Mouse (Mus musculus) lung, embryonic 14.5 days (tissue): Measurements from ENCODE around the gene Agbl3. TPM values are rescaled to one million over a fixed set of nuclear protein-coding genes. Genes with fewer than 3 reads are reported as not detected.

Experiments used
- ATAC-seq: fragments of 200-750 bp; cut with Nextera tagmentation; 2 replicates; pipeline ENCODE4 v1.8.0; 2017; ENCODE audit warnings: mild to moderate bottlenecking, moderate TSS enrichment, moderate library complexity; ENCODE audit not compliant: insufficient read depth
- DNase-seq: peaks from one replicate; pipeline ENCODE4 v3.0.0-alpha.2; 2015
- H3K27ac ChIP-seq: fragments of 300-500 bp; sonication (generic); 2 replicates; pipeline ENCODE4 v1.5.1; 2014; ENCODE audit warnings: low read depth, mild to moderate bottlenecking, moderate library complexity
- H3K27me3 ChIP-seq: fragments of 300-500 bp; sonication (generic); 2 replicates; pipeline ENCODE4 v1.6.1; 2014; ENCODE audit warnings: low read length, control low read depth; ENCODE audit not compliant: insufficient read depth
- H3K36me3 ChIP-seq: fragments of 300-500 bp; sonication (generic); 2 replicates; pipeline ENCODE4 v1.6.1; 2014; ENCODE audit warnings: control low read depth; ENCODE audit not compliant: insufficient read depth
- H3K4me1 ChIP-seq: fragments of 300-500 bp; sonication (generic); 2 replicates; pipeline ENCODE4 v1.6.1; 2014; ENCODE audit warnings: antibody characterized with exemption, control low read depth; ENCODE audit not compliant: insufficient read depth
- H3K4me2 ChIP-seq: fragments of 300-500 bp; sonication (generic); 2 replicates; pipeline ENCODE4 v1.6.1; 2014; ENCODE audit warnings: mild to moderate bottlenecking
- H3K4me3 ChIP-seq: fragments of 300-500 bp; sonication (generic); 2 replicates; pipeline ENCODE4 v1.5.1; 2014; ENCODE audit warnings: low read depth, low read length
- H3K9ac ChIP-seq: fragments of 300-500 bp; sonication (generic); 2 replicates; pipeline ENCODE4 v1.6.1; 2014
- H3K9me3 ChIP-seq: fragments of 300-500 bp; sonication (generic); 2 replicates; pipeline ENCODE4 v1.6.1; 2016; ENCODE audit warnings: low read depth, low read length, control low read depth
- CTCF ChIP-seq: IDR thresholded peaks from 2 replicates; pipeline ENCODE4 v1.5.1; 2016; ENCODE audit warnings: antibody characterized with exemption, low read depth
- WGBS: fragments of 180-500 bp; shearing (Covaris S2); extraction: QIAGEN DNeasy Blood & Tissue Kit; methylation state at CpG from one replicate; pipeline ENCODE4 v1.1.7; 2014; 5-methylcytosine and 5-hydroxymethylcytosine counted together
- polyA plus RNA-seq: library from polyadenylated mRNA; unstranded; fragments of >200 nt; fragmentation: Nextera tagmentation; extraction: Ambion mirVana; gene quantifications from 2 replicates; pipeline ENCODE4 v1.2.1, GENCODE M21; 2014

Gene Agbl3
- polyA plus RNA-seq, 1 experiment from 2014 or later: 11.6 TPM

GRCm38 (mm10) chr6:34862791-34863403 lies 82.7 kb downstream of the Agbl3 start, which contains the start of gene Tmem140:
Gene Tmem140 (plus strand): TSS chr6:34863146.
- Histone ChIP-seq H3K4me2 (peak within 1 kb of the TSS; percentile 50), H3K4me1 (peaks cover 22% of the 10 kb centered on the region), H3K27ac (peak within 1 kb of the TSS; percentile 67), H3K36me3 (no peaks in the 10 kb centered on the region), H3K27me3 (no peaks in the 10 kb centered on the region), H3K9me3 (no peaks in the 10 kb centered on the region), H3K9ac (peak within 1 kb of the TSS; percentile 24; the same call in 1 of the 2 replicates), H3K4me3 (peak within 1 kb of the TSS; percentile 23)
- no peak for TF ChIP-seq CTCF
- 17% methylated on average over 11 of the region's 11 CpGs for WGBS
- ATAC-seq (no peak), DNase-seq (peak; percentile 78)

GRCm38 (mm10) chr6:34863786-34864514 lies 83.7 kb downstream of the Agbl3 start:
- Histone ChIP-seq H3K9ac (no peak overlapping the region), H3K27ac (no peak overlapping the region), H3K27me3 (no peaks in the 10 kb centered on the region), H3K4me2 (no peak overlapping the region), H3K4me3 (no peak overlapping the region), H3K36me3 (no peaks in the 10 kb centered on the region), H3K9me3 (no peaks in the 10 kb centered on the region), H3K4me1 (peaks cover 22% of the 10 kb centered on the region)
- no peak for TF ChIP-seq CTCF
- DNase-seq: no peak
- ATAC-seq: no peak
- 60% methylated on average over 9 of the region's 9 CpGs for WGBS

GRCm38 (mm10) chr6:34865213-34865612 lies 85.0 kb downstream of the Agbl3 start:
- Histone ChIP-seq H3K27me3 (no peaks in the 10 kb centered on the region), H3K4me2 (0 out of 2 replicates have a peak overlapping the region, but pooled peaks have one; percentile 2), H3K9me3 (no peaks in the 10 kb centered on the region), H3K4me3 (no peak overlapping the region), H3K27ac (peak overlapping the region; percentile 66), H3K36me3 (no peaks in the 10 kb centered on the region), H3K4me1 (peaks cover 26% of the 10 kb centered on the region), H3K9ac (no peak overlapping the region)
- no peak for TF ChIP-seq CTCF
- 19% methylated on average over 5 of the region's 5 CpGs for WGBS
- ATAC-seq (peak; percentile 50; the same call in 1 of the 2 replicates), DNase-seq (no peak)

GRCm38 (mm10) chr6:34865711-34866593 lies 85.7 kb downstream of the Agbl3 start:
- WGBS: 39% methylated on average over 7 of the region's 7 CpGs
- H3K4me2 ChIP-seq: no peak overlapping the region
- ATAC-seq: peak; percentile 71
- no peaks in the 10 kb centered on the region for H3K9me3 ChIP-seq
- no peak overlapping the region for H3K4me3 ChIP-seq
- no peaks in the 10 kb centered on the region for H3K36me3 ChIP-seq
- peaks cover 31% of the 10 kb centered on the region for H3K4me1 ChIP-seq
- peak overlapping the region; percentile 66 for H3K27ac ChIP-seq
- DNase-seq: peak; percentile 62
- no peaks in the 10 kb centered on the region for H3K27me3 ChIP-seq
- TF ChIP-seq CTCF: no peak
- no peak overlapping the region for H3K9ac ChIP-seq

- H3K4me2 ChIP-seq: no peak overlapping the region
- DNase-seq (no peak), ATAC-seq (no peak)
- no peaks in the 10 kb centered on the region for H3K27me3 ChIP-seq
- TF ChIP-seq CTCF: no peak
- H3K9ac ChIP-seq: no peak overlapping the region
- no peak overlapping the region for H3K4me3 ChIP-seq
- H3K27ac ChIP-seq: peak overlapping the region; percentile 51; the same call in 1 of the 2 replicates
- H3K4me1 ChIP-seq: peaks cover 32% of the 10 kb centered on the region
- 56% methylated on average over 8 of the region's 8 CpGs for WGBS
- no peaks in the 10 kb centered on the region for H3K9me3 ChIP-seq
- H3K36me3 ChIP-seq: no peaks in the 10 kb centered on the region
These were observed 86.6 kb downstream of the Agbl3 start for GRCm38 (mm10) chr6:34866786-34867185.

- Histone ChIP-seq H3K4me3 (no peak overlapping the region), H3K27me3 (no peaks in the 10 kb centered on the region), H3K27ac (no peak overlapping the region), H3K4me2 (no peak overlapping the region), H3K36me3 (0 out of 2 replicates have a peak, but pooled peaks cover under 1% of the 10 kb centered on the region), H3K9me3 (no peaks in the 10 kb centered on the region), H3K4me1 (peaks cover 32% of the 10 kb centered on the region), H3K9ac (no peak overlapping the region)
- DNase-seq (no peak), ATAC-seq (no peak)
- 81% methylated on average over 16 of the region's 16 CpGs for WGBS
- TF ChIP-seq CTCF: no peak
These were observed 87.2 kb downstream of the Agbl3 start for GRCm38 (mm10) chr6:34867301-34867994.
